Mouse (Mus musculus) cerebellum, postnatal 10 days (tissue): ENCODE measurements at regions not wholly inside any gene's neighbourhood (a gene's known extent, or its start where the extent isn't known, plus 50 kb on each side); places are given as distances from the start of the nearest gene placed in this dataset.

Source experiments
- DNase-seq, 2 experiments: peaks; one replicate each; pipeline ENCODE4 v3.0.0; 2021; ENCODE audit warnings: mixed read lengths in 2 of 2

- DNase-seq: no peak
Observed at GRCm38 (mm10) chr1:104226493-104226892, 541.8 kb upstream of the Cdh20 start.

GRCm38 (mm10) chr1:104226901-104227300 is 541.4 kb upstream of the Cdh20 start:
- DNase-seq: peak; percentile 1 to 4

DNA sequence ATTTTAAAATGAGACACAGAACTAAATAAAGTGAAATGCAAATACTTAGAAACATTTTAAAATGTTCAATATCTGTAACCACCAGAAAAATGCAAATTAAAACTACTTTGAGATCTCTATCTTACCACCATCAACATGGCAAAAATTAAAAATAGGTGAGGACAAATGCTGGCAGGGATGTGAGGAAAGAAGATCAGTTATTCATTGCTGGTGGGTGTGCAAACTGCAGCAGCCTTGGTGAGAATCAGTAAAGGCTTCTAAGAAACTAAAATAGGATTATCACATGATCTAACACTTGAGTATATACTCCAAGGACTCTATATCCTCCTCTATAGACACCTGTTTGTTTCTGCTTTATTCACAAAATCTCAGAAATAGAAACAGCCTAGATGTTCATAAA is 526.7 kb upstream of the Cdh20 start:
- DNase-seq: no peak

GRCm38 (mm10) chr1:104265775-104266174 is 502.6 kb upstream of the Cdh20 start:
- no peak for DNase-seq

GRCm38 (mm10) chr1:104307941-104308340 is 460.4 kb upstream of the Cdh20 start:
- DNase-seq: no peak

GRCm38 (mm10) chr1:104311617-104312016 is 456.7 kb upstream of the Cdh20 start:
- DNase-seq: peak; percentile 13 to 54

GRCm38 (mm10) chr1:104315058-104315457 is 453.3 kb upstream of the Cdh20 start:
- no peak for DNase-seq

- no peak for DNase-seq
Observed at GRCm38 (mm10) chr1:104318020-104318419, 450.3 kb upstream of the Cdh20 start.

- no peak for DNase-seq
Observed at GRCm38 (mm10) chr1:104332666-104333370, 435.5 kb upstream of the Cdh20 start.

- no peak for DNase-seq
Observed at GRCm38 (mm10) chr1:104333577-104333976, 434.8 kb upstream of the Cdh20 start.
